Mouse (Mus musculus) bone marrow, adult 2 months (tissue): ENCODE data around the gene Aars.

Experiments used
- CTCF ChIP-seq: fragments of 200-500 bp; IDR thresholded peaks from 2 replicates; pipeline ENCODE4 v1.5.1; 2011; ENCODE audit warnings: low read length, control low read depth; ENCODE audit not compliant: control insufficient read depth, insufficient read depth
- POLR2A ChIP-seq: fragments of 200-500 bp; IDR thresholded peaks from 2 replicates; pipeline ENCODE4 v1.6.1; 2011; ENCODE audit warnings: low read depth, mild to moderate bottlenecking, control low read depth, low read length, borderline replicate concordance; ENCODE audit not compliant: control insufficient read depth

DNA sequence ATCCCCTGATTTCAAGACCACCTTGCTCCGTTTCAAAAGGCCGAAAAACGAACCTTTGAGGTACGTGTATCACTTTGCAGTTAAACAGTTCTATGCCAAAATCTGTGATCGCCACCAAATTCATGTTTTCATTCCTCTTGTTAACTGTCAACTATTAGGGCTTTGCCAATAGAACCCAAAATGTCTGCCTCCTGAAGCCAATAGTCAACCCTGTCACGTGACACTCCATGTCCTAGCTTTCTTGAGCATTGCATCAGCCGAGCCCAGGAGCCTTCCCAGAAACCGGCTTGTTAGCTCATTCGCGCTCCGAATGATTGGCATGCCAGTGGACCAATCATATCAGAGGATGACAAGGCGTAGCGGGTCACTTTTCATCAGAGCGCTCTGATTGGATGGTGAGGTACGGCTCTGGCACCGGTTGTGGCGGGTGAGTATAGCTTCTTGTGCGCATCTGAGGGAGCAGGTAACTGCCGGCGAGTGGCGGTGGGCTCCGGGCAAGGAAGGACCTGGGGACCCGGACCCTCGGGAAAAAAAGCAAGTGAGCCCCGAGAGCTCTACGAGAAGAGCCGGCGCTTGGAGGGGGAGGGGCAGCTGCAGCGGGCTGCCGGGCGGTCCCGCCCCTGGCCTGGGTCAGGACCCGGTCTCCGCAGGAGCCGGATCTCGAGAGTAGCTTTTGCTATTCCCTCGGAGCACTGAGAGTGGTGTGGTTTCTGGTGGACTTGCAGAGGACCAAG is 705 bp downstream of the Aars start:
- TF ChIP-seq CTCF (no peak), POLR2A (peak; percentile 24; the same call in 1 of the 2 replicates)
